Mouse (Mus musculus): ENCODE data around the gene Mcub. TPM values are rescaled to one million over a fixed set of nuclear protein-coding genes. Genes with fewer than 3 reads are reported as not detected.

The Mcub gene
- polyA plus RNA-seq, 1 experiment from 2014 or later: 10.0 TPM

Other genes starting within 250 kb of the Mcub start
- 0.45 and 0.53 TPM in 2 replicates for gene Egf, start 214.9 kb downstream of the Mcub start, polyA plus RNA-seq (2015; fragmentation: Nextera tagmentation; extraction: Ambion mirVana)
- not detected in 2 replicates for gene Lrit3, start 166.2 kb downstream of the Mcub start, polyA plus RNA-seq (2015; fragmentation: Nextera tagmentation; extraction: Ambion mirVana)
- gene Rrh, start 147.6 kb downstream of the Mcub start, polyA plus RNA-seq (2015; fragmentation: Nextera tagmentation; extraction: Ambion mirVana): 0.03 and 0.12 TPM in 2 replicates
- gene Gar1, start 138.8 kb downstream of the Mcub start, polyA plus RNA-seq (2015; fragmentation: Nextera tagmentation; extraction: Ambion mirVana): 64.9 and 69.0 TPM in 2 replicates
- gene Cfi, start 134.3 kb downstream of the Mcub start, polyA plus RNA-seq (2015; fragmentation: Nextera tagmentation; extraction: Ambion mirVana): 112 and 141 TPM in 2 replicates
- 88.8 and 96.7 TPM in 2 replicates for gene Pla2g12a, start 91.6 kb downstream of the Mcub start, polyA plus RNA-seq (2015; fragmentation: Nextera tagmentation; extraction: Ambion mirVana)
- gene Casp6, start 68.8 kb downstream of the Mcub start, polyA plus RNA-seq (2015; fragmentation: Nextera tagmentation; extraction: Ambion mirVana): 38.4 and 43.5 TPM in 2 replicates
- 7.6 and 10.4 TPM in 2 replicates for gene Sec24b, start 91.3 kb upstream of the Mcub start, polyA plus RNA-seq (2015; fragmentation: Nextera tagmentation; extraction: Ambion mirVana)
- gene Col25a1, start 161.3 kb upstream of the Mcub start, polyA plus RNA-seq (2015; fragmentation: Nextera tagmentation; extraction: Ambion mirVana): 1.3 and 1.7 TPM in 2 replicates

All from liver, embryonic 13.5 days (tissue).